Mouse (Mus musculus) liver, embryonic 11.5 days (tissue): Measurements from ENCODE around the gene Tssk4. TPM values are rescaled to one million over a fixed set of nuclear protein-coding genes. Genes with fewer than 3 reads are reported as not detected.

Experiments
- ATAC-seq: fragments of 200-750 bp; cut with Nextera tagmentation; replicated peaks from 2 replicates; pipeline ENCODE4 v1.8.0; 2017; ENCODE audit warnings: moderate number of reproducible peaks, mild to moderate bottlenecking, moderate TSS enrichment, moderate library complexity; ENCODE audit not compliant: low FRiP score
- DNase-seq: peaks from one replicate; pipeline ENCODE4 v3.0.0-alpha.2; 2017; ENCODE audit warnings: low spot score
- H3K27ac ChIP-seq: fragments of 300-500 bp; sonication (generic); 2 replicates; pipeline ENCODE4 v1.5.1; 2014; ENCODE audit warnings: mild to moderate bottlenecking, low read depth, low read length, control low read depth
- H3K27me3 ChIP-seq: fragments of 300-500 bp; sonication (generic); replicated peaks from 2 replicates; pipeline ENCODE4 v1.6.1; 2014; ENCODE audit warnings: low read length, mixed read lengths; ENCODE audit not compliant: control insufficient read depth, insufficient read depth
- H3K36me3 ChIP-seq: fragments of 300-500 bp; sonication (generic); 2 replicates; pipeline ENCODE4 v1.6.1; 2014; ENCODE audit warnings: mild to moderate bottlenecking, low read length, moderate library complexity, mixed read lengths; ENCODE audit not compliant: control insufficient read depth, insufficient read depth
- H3K4me1 ChIP-seq: fragments of 300-500 bp; sonication (generic); replicated peaks from 2 replicates; pipeline ENCODE4 v1.6.1; 2014; ENCODE audit warnings: low read length, mixed read lengths; ENCODE audit not compliant: control insufficient read depth, insufficient read depth
- H3K4me2 ChIP-seq: fragments of 300-500 bp; sonication (generic); 2 replicates; pipeline ENCODE4 v1.6.1; 2014; ENCODE audit warnings: mild to moderate bottlenecking, control low read depth, moderate library complexity
- H3K4me3 ChIP-seq: fragments of 300-500 bp; sonication (generic); 2 replicates; pipeline ENCODE4 v1.5.1; 2014; ENCODE audit warnings: low read depth, low read length, control low read depth
- H3K9ac ChIP-seq: fragments of 300-500 bp; sonication (generic); 2 replicates; pipeline ENCODE4 v1.6.1; 2014; ENCODE audit warnings: low read depth, low read length, control low read depth
- H3K9me3 ChIP-seq: fragments of 300-500 bp; sonication (generic); 2 replicates; pipeline ENCODE4 v1.6.1; 2016; ENCODE audit warnings: low read length, inconsistent platforms, mixed read lengths; ENCODE audit not compliant: control insufficient read depth
- WGBS: fragments of 180-500 bp; shearing (Covaris S2); extraction: QIAGEN DNeasy Blood & Tissue Kit; methylation state at CpG from one replicate; pipeline ENCODE4 v1.1.7; 2014; 5-methylcytosine and 5-hydroxymethylcytosine counted together
- polyA plus RNA-seq: library from polyadenylated mRNA; unstranded; fragments of >200 nt; fragmentation: Nextera tagmentation; extraction: Ambion mirVana; gene quantifications from 2 replicates; pipeline ENCODE4 v1.2.1, GENCODE M21; 2014

Tssk4 gene
- polyA plus RNA-seq, 1 experiment from 2014 or later, result 0.49 TPM

GRCm38 (mm10) chr14:55682118-55682493, 32.1 kb downstream of the Tssk4 start:
- Histone ChIP-seq H3K9ac (peak overlapping the region; percentile 83), H3K4me3 (peak overlapping the region; percentile 76), H3K4me2 (peak overlapping the region; percentile 86), H3K27ac (peak overlapping the region; percentile 32; the same call in 1 of the 2 replicates), H3K9me3 (no peaks in the 10 kb centered on the region), H3K27me3 (no peaks in the 10 kb centered on the region), H3K36me3 (peaks cover 22% of the 10 kb centered on the region), H3K4me1 (no peaks in the 10 kb centered on the region; the same call in 1 of the 2 replicates)
- WGBS, result 17% methylated on average over 3 of the region's 3 CpGs
- DNase-seq (no peak), ATAC-seq (peak; percentile 3; the same call in 1 of the 2 replicates)

DNA sequence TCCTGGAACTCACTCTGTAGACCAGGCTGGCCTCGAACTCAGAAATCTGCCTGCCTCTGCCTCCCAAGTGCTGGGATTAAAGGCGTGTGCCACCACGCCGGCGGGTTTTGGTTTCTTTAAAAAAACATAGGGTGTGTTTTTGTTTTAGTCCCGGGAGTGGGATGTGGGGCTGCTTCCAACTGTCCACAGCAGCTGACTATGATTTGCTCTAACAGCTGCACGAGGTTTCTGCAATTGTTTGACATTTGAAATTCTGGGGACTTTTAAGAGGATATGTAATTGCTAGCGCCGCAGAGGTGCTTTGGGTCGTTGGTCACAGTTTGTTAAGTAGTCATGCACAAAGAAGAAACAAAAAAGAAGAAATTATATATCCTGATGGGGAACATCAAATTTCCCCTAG, 39.4 kb downstream of the Tssk4 start:
- 80% methylated on average over 10 of the region's 10 CpGs for WGBS
- no peak for ATAC-seq
- no peaks in the 10 kb centered on the region for H3K9me3 ChIP-seq
- no peak overlapping the region for H3K27ac ChIP-seq
- no peaks in the 10 kb centered on the region for H3K36me3 ChIP-seq
- H3K27me3 ChIP-seq, result no peaks in the 10 kb centered on the region
- H3K9ac ChIP-seq, result no peak overlapping the region
- no peaks in the 10 kb centered on the region for H3K4me1 ChIP-seq
- no peak overlapping the region for H3K4me3 ChIP-seq
- no peak overlapping the region for H3K4me2 ChIP-seq
- no peak for DNase-seq

GRCm38 (mm10) chr14:55697226-55697625, 47.2 kb downstream of the Tssk4 start:
- H3K27ac ChIP-seq, result no peak overlapping the region
- 62% methylated on average over 4 of the region's 4 CpGs for WGBS
- ATAC-seq, result no peak

GRCm38 (mm10) chr14:55701131-55701530, 51.1 kb downstream of the Tssk4 start:
- WGBS, result 69% methylated on average over 9 of the region's 9 CpGs
- Histone ChIP-seq H3K27ac (no peak overlapping the region), H3K4me3 (no peak overlapping the region), H3K4me1 (peaks cover 7% of the 10 kb centered on the region), H3K9me3 (no peaks in the 10 kb centered on the region), H3K27me3 (no peaks in the 10 kb centered on the region), H3K9ac (no peak overlapping the region), H3K36me3 (no peaks in the 10 kb centered on the region), H3K4me2 (no peak overlapping the region)
- ATAC-seq, result no peak
- DNase-seq, result no peak

More at GRCm38 (mm10) chr14:55697226-55697625, 47.2 kb downstream of the Tssk4 start:
- no peaks in the 10 kb centered on the region for H3K27me3 ChIP-seq
- H3K4me1 ChIP-seq, result no peaks in the 10 kb centered on the region
- H3K36me3 ChIP-seq, result no peaks in the 10 kb centered on the region
- H3K9me3 ChIP-seq, result no peaks in the 10 kb centered on the region
- no peak for DNase-seq
- no peak overlapping the region for H3K9ac ChIP-seq
- no peak overlapping the region for H3K4me2 ChIP-seq
- no peak overlapping the region for H3K4me3 ChIP-seq

Other genes starting within 250 kb of the Tssk4 start
- gene Dhrs4, start 171.4 kb upstream of the Tssk4 start, polyA plus RNA-seq, result 58.7 and 59.4 TPM in 2 replicates
- 2.7 and 3.0 TPM in 2 replicates for gene Carmil3, start 159.5 kb upstream of the Tssk4 start, polyA plus RNA-seq
- gene Cpne6, start 139.7 kb upstream of the Tssk4 start, polyA plus RNA-seq, result 0.16 and 0.49 TPM in 2 replicates
- gene Nrl, start 125.2 kb upstream of the Tssk4 start, polyA plus RNA-seq, result not detected in 2 replicates
- 49.8 and 50.9 TPM in 2 replicates for gene Pck2, start 109.9 kb upstream of the Tssk4 start, polyA plus RNA-seq
- 72.1 and 73.6 TPM in 2 replicates for gene Dcaf11, start 90.2 kb upstream of the Tssk4 start, polyA plus RNA-seq
- 2.3 and 3.3 TPM in 2 replicates for gene A730061H03Rik, start 89.8 kb upstream of the Tssk4 start, polyA plus RNA-seq
- gene Fitm1, start 74.6 kb upstream of the Tssk4 start, polyA plus RNA-seq, result 2.2 and 2.6 TPM in 2 replicates
- gene Psme1, start 72.1 kb upstream of the Tssk4 start, polyA plus RNA-seq, result 172 and 177 TPM in 2 replicates
- 44.5 and 46.2 TPM in 2 replicates for gene Emc9, start 64.9 kb upstream of the Tssk4 start, polyA plus RNA-seq
- gene Psme2, start 59.1 kb upstream of the Tssk4 start, polyA plus RNA-seq, result 256 and 277 TPM in 2 replicates
- 21.2 and 23.1 TPM in 2 replicates for gene Rnf31, start 58.5 kb upstream of the Tssk4 start, polyA plus RNA-seq
- gene Irf9, start 46.6 kb upstream of the Tssk4 start, polyA plus RNA-seq, result 11.6 and 13.0 TPM in 2 replicates
- gene Rec8, start 32.1 kb upstream of the Tssk4 start, polyA plus RNA-seq, result 2.8 and 5.2 TPM in 2 replicates
- gene Ipo4, start 14.2 kb upstream of the Tssk4 start, polyA plus RNA-seq, result 90.1 and 92.1 TPM in 2 replicates
- 2.7 and 2.8 TPM in 2 replicates for gene Gm49378, start 12.3 kb upstream of the Tssk4 start, polyA plus RNA-seq
- 79.8 and 83.8 TPM in 2 replicates for gene Tm9sf1, start 6.4 kb upstream of the Tssk4 start, polyA plus RNA-seq
- 40.2 and 43.8 TPM in 2 replicates for gene Mdp1, start 10.3 kb downstream of the Tssk4 start, polyA plus RNA-seq
- 54.9 and 58.0 TPM in 2 replicates for gene Gmpr2, start 21.8 kb downstream of the Tssk4 start, polyA plus RNA-seq
- 489 and 507 TPM in 2 replicates for gene Nedd8, start 21.9 kb downstream of the Tssk4 start, polyA plus RNA-seq
- 42.3 and 44.9 TPM in 2 replicates for gene Tinf2, start 31.6 kb downstream of the Tssk4 start, polyA plus RNA-seq
- 3.0 and 3.3 TPM in 2 replicates for gene Tgm1, start 63.7 kb downstream of the Tssk4 start, polyA plus RNA-seq
- 22.8 and 24.0 TPM in 2 replicates for gene Rabggta, start 72.1 kb downstream of the Tssk4 start, polyA plus RNA-seq
- gene Dhrs1, start 95.5 kb downstream of the Tssk4 start, polyA plus RNA-seq, result 48.8 and 53.9 TPM in 2 replicates
- gene Nop9, start 95.5 kb downstream of the Tssk4 start, polyA plus RNA-seq, result 70.6 and 76.1 TPM in 2 replicates
- gene Cideb, start 108.3 kb downstream of the Tssk4 start, polyA plus RNA-seq, result 8.9 and 9.1 TPM in 2 replicates
- 1.5 and 1.8 TPM in 2 replicates for gene Ltb4r2, start 111.2 kb downstream of the Tssk4 start, polyA plus RNA-seq
- 1.6 and 1.9 TPM in 2 replicates for gene Ltb4r1, start 115.8 kb downstream of the Tssk4 start, polyA plus RNA-seq
- gene Adcy4, start 133.9 kb downstream of the Tssk4 start, polyA plus RNA-seq, result 3.9 and 4.8 TPM in 2 replicates
- 51.6 and 52.1 TPM in 2 replicates for gene Ripk3, start 138.7 kb downstream of the Tssk4 start, polyA plus RNA-seq
- gene Nfatc4, start 173.0 kb downstream of the Tssk4 start, polyA plus RNA-seq, result 15.1 and 15.3 TPM in 2 replicates
- gene Nynrin, start 203.8 kb downstream of the Tssk4 start, polyA plus RNA-seq, result 12.0 and 12.2 TPM in 2 replicates
- gene Cbln3, start 234.2 kb downstream of the Tssk4 start, polyA plus RNA-seq, result 0.47 and 0.60 TPM in 2 replicates
- gene Khnyn, start 234.8 kb downstream of the Tssk4 start, polyA plus RNA-seq, result 12.6 and 14.6 TPM in 2 replicates